Mouse (Mus musculus) cerebellum, adult 2 months (tissue): ENCODE measurements around the gene Dnttip1. TPM values are rescaled to one million over a fixed set of nuclear protein-coding genes. Genes with fewer than 3 reads are reported as not detected.

Source experiments
- DNase-seq, 2 experiments: peaks; one replicate each; pipeline ENCODE4 v3.0.0; 2021
- H3K27ac ChIP-seq: fragments of 200-500 bp; 2 replicates; pipeline ENCODE4 v1.5.1; 2012; ENCODE audit warnings: low read length, control low read depth, inconsistent platforms; ENCODE audit not compliant: insufficient read depth
- H3K27me3 ChIP-seq: fragments of 200-500 bp; 2 replicates; pipeline ENCODE4 v1.6.1; 2012; ENCODE audit warnings: inconsistent platforms, mild to moderate bottlenecking, low read length, moderate library complexity; ENCODE audit not compliant: control insufficient read depth, insufficient read depth
- H3K4me1 ChIP-seq: fragments of 200-500 bp; 2 replicates; pipeline ENCODE4 v1.6.1; 2011; ENCODE audit warnings: low read length; ENCODE audit not compliant: control insufficient read depth, insufficient read depth
- H3K4me3 ChIP-seq: fragments of 200-500 bp; replicated peaks from 2 replicates; pipeline ENCODE3; 2011; ENCODE audit warnings: mild to moderate bottlenecking, low read depth, low read length, control low read depth; ENCODE audit not compliant: insufficient read depth
- CTCF ChIP-seq: fragments of 200-500 bp; IDR thresholded peaks from 2 replicates; pipeline ENCODE4 v1.5.1; 2011; ENCODE audit warnings: low read depth, mild to moderate bottlenecking, control low read depth, low read length, moderate library complexity, borderline replicate concordance; ENCODE audit not compliant: insufficient read depth
- POLR2A ChIP-seq: fragments of 200-500 bp; IDR thresholded peaks from 2 replicates; pipeline ENCODE4 v1.6.1; 2011; ENCODE audit warnings: low read length, control low read depth, borderline replicate concordance; ENCODE audit not compliant: insufficient read depth
- WGBS: fragments of 180-500 bp; shearing (Covaris S2); methylation state at CpG from one replicate; pipeline ENCODE4 v1.1.7; 2018; 5-methylcytosine and 5-hydroxymethylcytosine counted together
- polyA plus RNA-seq: library from polyadenylated mRNA; depleted of rRNA; stranded (reverse); fragments of >200 nt; gene quantifications from 2 replicates; pipeline ENCODE4 v1.2.3, GENCODE M21; 2012

Gene Dnttip1
- polyA plus RNA-seq, 1 experiment = 44.3 TPM

DNA sequence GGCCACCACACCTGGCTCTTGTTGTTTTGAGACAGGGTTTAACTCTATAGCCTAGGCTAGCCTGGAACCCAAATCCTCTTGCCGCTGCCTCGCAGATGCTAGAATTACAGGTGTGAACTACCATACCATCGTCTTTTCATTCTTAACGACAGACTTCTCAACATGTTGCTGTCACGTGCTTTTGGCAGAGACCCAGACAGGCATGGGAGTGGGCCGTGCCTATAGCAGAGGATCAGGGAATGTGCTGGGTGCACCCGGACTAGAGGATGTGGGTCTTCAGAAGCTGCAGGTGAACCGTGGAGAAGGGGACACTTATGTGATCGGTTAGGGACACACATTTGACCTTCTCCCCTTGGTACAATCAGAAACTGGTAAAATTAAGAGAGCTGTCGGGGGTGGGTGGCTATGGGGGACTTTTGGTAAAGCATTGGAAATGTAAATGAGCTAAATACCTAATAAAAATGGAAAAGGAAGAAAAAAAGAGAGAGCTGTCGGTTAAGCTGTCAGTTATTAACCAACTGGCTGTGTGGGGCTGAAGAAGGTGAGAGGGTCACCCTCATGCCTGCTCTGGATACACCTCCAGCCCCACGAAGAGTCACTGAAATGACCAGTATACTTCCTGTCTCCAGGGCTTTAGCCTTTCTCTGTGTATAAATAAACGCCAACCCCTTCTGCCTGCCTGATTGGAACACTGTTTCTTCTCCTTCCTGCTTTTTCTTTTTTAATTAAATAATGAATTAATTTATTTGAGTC, 54.6 kb downstream of the Dnttip1 start:
- WGBS = 83% methylated on average over 13 of the region's 13 CpGs

DNA sequence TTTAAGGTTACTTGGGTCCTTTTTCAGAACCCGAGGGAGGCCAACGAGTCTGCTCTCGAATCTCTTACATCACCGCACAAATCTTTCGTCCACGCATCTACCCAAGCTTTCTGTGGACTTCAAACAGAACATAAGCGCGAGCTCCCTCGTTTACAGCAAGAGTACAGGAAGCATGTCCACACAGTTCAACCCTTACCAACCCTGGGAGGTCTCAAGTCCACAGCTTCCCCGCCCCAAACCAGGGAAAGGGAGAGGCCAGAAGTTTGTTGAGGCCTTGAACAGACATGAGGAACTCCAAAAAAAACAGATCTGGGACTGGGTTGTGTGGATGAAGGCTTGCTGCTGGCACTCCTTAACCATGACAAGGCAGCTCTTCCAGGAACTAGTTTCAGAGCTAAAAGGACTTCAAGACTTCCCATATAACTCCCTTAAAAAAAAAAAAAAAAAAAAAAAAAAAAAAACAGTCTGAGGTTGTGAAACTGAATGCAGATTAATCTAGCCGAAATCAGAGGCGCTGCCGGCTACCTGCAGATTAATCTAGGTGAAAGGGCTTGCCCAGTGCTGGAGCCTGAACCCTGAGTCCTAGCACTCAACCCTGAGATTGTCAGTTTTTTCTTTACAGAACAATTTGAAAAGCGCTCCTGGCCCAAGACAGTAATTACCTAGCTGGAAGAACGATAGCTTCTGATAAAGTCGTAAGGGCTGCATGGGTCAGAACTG, 57.6 kb downstream of the Dnttip1 start:
- no peaks in the 10 kb centered on the region for H3K27me3 ChIP-seq
- peaks cover 5% of the 10 kb centered on the region; the same call in 1 of the 2 replicates for H3K4me1 ChIP-seq
- no peak for DNase-seq
- H3K27ac ChIP-seq = no peak overlapping the region
- TF ChIP-seq POLR2A (no peak), CTCF (no peak)
- WGBS = 89% methylated on average over 16 of the region's 16 CpGs
- H3K4me3 ChIP-seq = peak overlapping the region; percentile 28

More for the DNA sequence above, 54.6 kb downstream of the Dnttip1 start:
- Histone ChIP-seq H3K4me1 (peaks cover 5% of the 10 kb centered on the region; the same call in 1 of the 2 replicates), H3K4me3 (no peak overlapping the region), H3K27ac (no peak overlapping the region), H3K27me3 (no peaks in the 10 kb centered on the region)
- TF ChIP-seq POLR2A = no peak
- no peak for TF ChIP-seq CTCF
- no peak for DNase-seq

DNA sequence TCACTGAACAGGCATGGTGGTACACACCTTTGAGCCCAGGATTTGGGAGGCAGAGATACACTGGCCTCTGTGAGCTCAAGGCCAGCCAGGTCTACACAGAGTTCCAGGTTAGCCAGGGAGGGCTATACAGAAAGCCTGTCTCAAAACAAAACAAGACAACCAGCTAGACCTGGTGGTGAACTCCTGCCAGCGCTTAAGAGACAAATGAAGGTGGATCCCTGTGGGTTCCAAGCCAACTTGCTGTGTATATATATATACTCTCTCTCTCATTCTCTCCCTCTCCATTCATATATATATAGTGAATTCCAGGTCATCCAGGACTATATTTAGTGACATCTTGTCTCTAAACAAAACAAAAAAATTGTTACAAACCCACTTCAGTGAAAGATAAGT, 58.1 kb downstream of the Dnttip1 start:
- Histone ChIP-seq H3K27me3 (no peaks in the 10 kb centered on the region), H3K4me3 (peak overlapping the region; percentile 88), H3K4me1 (peaks cover 5% of the 10 kb centered on the region; the same call in 1 of the 2 replicates), H3K27ac (no peak overlapping the region)
- TF ChIP-seq POLR2A (no peak), CTCF (no peak)
- 33% methylated on average over 1 of the region's 1 CpGs for WGBS
- no peak for DNase-seq

DNA sequence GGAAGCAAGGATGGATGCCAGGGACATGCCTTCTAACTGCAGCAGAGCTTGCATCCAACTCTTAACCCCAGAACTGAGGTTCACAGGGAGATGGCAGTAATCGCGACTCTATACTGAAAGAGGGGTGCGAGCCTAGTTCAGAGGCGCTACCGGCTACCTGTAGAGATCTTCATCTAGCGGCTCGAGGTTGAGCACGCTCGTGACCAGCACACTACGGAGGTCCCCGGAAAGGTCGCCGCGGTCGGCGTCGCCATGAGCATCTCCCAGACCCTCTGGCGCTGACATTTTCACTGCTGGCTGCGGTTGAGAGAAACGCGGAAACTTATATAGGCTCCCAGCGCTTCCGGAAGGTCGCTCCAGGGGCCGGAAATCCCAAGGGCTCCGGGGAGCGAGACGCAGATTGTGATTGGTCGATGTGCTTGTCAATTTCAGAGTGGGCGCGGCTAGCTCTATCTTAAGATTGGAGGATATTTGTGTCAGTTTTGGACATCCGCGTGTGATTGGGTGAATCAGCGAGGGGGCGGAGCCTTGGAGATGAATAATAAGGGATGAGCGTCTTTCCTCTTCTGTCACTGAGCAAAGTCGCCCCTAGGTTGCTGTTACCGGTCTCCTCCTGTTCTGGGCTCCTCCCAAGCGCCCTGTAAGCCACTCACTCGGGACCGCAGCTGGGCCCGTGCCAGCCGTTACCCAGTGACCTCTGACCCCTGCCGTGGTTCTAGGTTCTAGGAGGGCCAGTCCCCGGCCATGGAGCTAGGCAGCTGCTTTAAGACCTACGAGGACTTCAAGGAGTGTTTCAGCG, 58.9 kb downstream of the Dnttip1 start, which contains the start of the genes Acot8 and Zswim3:
TSS of gene Acot8 (minus strand) at position 350 of the 799 bp plus-strand sequence.
TSS of gene Zswim3 (plus strand) at position 566 of the 799 bp plus-strand sequence.
- WGBS = under 1% methylated on average over 47 of the region's 47 CpGs
- TF ChIP-seq POLR2A (peak; percentile 95), CTCF (no peak)
- peak within 1 kb of the TSS; percentile 88 for H3K4me3 ChIP-seq
- peak; percentile 98 to 100 for DNase-seq
- no peaks in the 10 kb centered on the region for H3K27me3 ChIP-seq
- peaks cover 5% of the 10 kb centered on the region; the same call in 1 of the 2 replicates for H3K4me1 ChIP-seq
- peak within 1 kb of the TSS; percentile 50 for H3K27ac ChIP-seq

DNA sequence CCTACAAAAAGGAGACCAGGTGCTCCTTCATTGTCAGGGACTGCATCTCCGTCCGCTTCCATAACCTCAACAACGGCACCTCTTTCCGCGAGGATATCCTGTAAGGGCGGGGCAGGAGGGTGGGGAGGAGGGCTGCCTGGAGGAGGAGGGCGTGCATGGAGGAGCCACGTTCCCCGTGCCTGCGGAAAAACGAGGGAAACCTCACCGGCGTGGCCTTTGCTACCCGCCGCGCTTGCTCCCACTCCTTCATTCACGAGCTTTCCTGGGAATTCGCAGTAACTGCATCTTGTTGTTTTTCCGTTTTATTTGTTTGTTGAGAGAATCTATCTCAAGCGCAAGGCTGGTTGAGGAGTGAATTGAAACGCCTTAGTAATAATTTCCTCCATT, 59.5 kb downstream of the Dnttip1 start:
- peak overlapping the region; percentile 79 for H3K4me3 ChIP-seq
- no peak for DNase-seq

DNA sequence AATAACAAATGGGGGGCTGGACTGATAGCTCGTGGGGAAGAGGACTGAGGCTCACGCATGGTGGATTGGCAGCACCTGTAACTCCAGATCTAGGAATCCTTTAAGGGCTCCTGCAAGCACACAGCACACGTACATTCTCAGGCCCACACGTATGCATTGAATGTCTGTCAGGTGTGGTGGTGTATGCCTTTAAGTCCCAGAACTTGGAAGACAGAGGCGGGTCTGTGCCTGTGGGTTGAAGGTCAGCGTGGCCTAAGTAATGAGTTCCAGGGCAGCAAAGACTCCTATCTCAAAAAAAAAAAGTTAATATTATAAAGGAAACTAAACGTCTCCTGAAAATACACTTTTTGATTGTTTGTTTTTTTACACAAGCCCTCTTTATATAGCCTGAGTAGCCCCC, 60.8 kb downstream of the Dnttip1 start:
- H3K27ac ChIP-seq = no peak overlapping the region
- H3K4me1 ChIP-seq = peaks cover 5% of the 10 kb centered on the region; the same call in 1 of the 2 replicates
- no peak for DNase-seq
- H3K27me3 ChIP-seq = no peaks in the 10 kb centered on the region
- no peak overlapping the region for H3K4me3 ChIP-seq
- WGBS = 88% methylated on average over 7 of the region's 7 CpGs
- TF ChIP-seq POLR2A (no peak), CTCF (no peak)

More for the DNA sequence above, 59.5 kb downstream of the Dnttip1 start:
- WGBS = under 1% methylated on average over 21 of the region's 21 CpGs
- Histone ChIP-seq H3K4me1 (peaks cover 5% of the 10 kb centered on the region; the same call in 1 of the 2 replicates), H3K27me3 (no peaks in the 10 kb centered on the region), H3K27ac (peak overlapping the region; percentile 50)
- TF ChIP-seq POLR2A (no peak), CTCF (no peak)

DNA sequence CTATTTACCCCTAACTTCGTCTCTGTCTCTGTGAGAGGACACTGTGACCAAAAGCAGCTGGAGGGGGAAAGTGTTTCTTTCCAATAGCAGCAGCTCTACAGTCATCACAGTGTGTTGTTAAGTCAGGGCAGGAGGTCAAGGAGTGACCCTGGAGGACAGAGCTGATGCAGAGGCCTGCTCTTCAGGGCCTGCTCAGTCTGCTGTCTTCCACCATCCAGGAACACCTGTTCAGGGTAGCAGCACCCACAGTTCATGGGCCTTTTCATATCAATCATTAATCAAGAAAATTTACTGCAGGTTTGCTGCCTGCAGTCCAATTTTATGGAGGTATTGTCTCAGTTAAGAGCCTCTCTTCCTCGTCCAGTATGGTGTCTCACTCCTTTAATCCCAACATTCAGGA, 67.8 kb downstream of the Dnttip1 start:
- TF ChIP-seq CTCF = no peak
- no peak for TF ChIP-seq POLR2A
- no peaks in the 10 kb centered on the region for H3K4me1 ChIP-seq
- H3K4me3 ChIP-seq = no peak overlapping the region
- no peaks in the 10 kb centered on the region for H3K27me3 ChIP-seq
- H3K27ac ChIP-seq = no peak overlapping the region
- no peak for DNase-seq
- WGBS = 57% methylated on average over 2 of the region's 2 CpGs
